Mouse (Mus musculus) gastrocnemius, adult 18-20 months (tissue): ENCODE data around the gene Armc5. TPM values are rescaled to one million over a fixed set of nuclear protein-coding genes. Genes with fewer than 3 reads are reported as not detected.

Source experiments
- DNase-seq: peaks from one replicate; pipeline ENCODE4 v3.0.0; 2021; ENCODE audit warnings: low spot score
- total RNA-seq, 2 experiments: library from RNA; stranded (reverse); gene quantifications; 2 replicates each; pipeline ENCODE4 v1.2.3; 2021

Gene Armc5
- total RNA-seq, 2 experiments from 2014 or later: 8.3 to 9.0 TPM

DNA sequence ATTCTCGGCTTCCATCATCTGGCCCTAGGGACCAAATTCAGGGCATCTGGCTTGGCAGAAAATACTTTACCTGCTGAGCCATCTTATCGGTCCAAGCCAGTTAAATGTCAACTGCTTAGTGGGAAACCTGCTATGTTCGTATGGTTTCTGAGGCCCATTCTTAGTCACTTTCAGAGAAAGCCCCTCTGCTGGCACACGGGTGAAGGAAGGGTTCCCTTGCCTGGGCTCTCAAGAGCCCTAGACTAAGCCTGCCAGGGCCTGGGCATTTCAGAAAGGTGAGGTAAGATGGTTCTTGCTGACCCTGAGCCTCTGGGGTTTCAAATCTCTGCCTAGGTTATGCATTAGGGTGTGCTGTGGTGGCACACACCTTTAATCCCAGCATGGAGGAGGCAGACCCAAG is 8.4 kb downstream of the Armc5 start:
- DNase-seq: no peak

DNA sequence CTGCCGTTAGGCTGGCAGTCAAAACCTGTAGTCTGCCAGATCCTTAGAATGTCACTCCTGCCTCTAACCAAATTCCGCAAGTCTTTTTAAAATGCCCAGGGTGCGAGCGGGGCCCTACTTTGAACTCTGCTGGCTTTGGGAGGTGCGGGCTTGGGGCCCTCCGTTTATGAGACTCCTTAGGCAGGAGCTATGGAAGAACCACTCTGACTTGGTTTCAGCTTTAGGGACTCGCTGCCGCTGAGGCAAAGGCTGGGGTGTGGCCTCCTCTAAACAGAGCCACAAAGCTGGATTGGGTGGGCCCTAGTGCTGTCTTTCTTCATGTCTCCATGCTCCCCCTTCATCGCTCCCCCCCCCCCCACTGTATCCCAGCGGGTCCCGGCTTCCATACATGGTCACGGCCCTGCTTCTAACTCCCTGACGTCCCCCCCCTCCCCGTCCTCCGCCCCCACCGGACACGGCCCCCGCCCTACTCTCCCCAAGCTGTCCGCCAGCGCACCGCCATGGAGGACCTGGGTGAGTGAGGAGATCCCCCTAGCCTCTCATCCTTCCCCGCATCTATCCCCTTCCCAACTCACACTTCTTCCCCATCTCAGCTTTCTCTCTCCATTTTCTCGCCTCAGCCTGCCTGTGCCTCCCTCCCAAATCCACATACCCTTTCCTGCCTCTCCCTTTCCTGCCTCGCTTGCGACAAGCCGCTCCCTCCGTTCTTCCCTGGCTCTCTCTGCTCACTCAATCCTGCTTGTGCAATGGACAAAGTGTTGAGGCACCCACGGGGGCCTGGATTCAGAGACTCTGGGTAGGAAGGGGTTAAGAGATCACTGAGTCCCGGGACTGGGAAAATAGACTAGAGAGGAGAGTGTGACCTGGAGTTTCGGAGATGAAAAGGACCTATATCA is 9.6 kb downstream of the Armc5 start, which contains the start of gene Tgfb1i1:
TSS of gene Tgfb1i1 (plus strand) at position 317 of the 896 bp plus-strand sequence.
- peak; percentile 56 for DNase-seq

DNA sequence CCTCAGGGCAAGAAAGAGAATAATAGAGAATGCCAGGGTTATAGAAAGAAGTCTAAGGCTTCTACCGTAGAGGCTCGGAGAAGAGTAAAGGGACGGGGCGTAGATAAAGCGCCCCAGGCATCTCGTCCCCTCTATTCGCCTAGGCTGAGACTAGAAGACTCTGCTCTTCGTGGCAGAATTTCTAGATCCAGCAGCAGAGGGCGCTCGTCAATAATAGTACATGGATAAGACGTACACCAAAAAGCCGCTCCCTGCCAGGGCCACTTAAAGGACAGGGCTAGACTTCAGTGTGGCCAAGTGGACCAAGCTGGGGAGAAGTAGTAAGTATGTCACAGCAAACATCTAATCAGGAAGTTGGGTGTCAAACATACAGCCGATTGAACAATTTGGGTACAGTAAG is 10.3 kb downstream of the Armc5 start:
- DNase-seq: peak; percentile 88

DNA sequence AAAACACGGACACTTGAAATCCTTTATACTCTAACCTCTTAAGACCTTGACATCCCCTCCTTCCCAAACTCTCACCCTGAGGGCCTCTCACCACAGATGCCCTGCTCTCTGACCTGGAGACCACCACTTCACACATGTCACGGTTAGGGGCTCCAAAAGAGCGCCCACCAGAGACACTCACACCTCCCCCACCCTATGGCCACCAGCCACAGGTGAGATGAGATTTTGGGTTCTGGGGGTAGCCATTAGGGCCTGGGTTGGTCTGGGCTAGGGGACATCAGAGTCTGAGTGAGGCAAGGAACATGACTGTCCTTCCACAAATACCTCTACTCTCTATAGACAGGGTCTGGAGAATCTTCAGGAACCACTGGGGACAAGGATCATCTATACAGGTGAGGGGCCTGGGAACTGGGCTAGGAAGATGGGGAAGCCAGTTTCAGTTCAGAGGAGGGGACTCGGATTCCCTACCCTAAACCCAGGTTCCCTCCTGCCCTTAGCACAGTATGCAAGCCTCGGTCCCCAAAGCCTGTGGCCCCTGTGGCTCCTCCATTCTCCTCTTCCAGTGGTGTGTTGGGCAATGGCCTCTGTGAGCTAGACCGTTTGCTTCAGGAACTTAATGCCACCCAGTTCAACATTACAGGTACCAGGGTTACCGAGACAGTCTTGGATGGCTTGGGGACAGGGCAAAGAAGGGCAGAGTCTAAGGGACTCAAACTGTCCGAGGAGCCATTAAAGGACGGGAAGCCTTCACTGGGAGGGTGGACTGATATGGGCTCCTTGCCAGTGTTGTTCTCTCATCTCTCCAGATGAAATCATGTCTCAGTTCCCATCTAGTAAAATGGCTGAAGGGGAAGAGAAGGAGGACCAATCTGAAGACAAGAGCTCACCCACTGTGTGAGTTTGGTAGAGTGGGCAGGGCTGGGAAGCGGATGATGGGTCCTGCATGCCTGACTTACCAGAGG is 11.2 kb downstream of the Armc5 start:
- no peak for DNase-seq

DNA sequence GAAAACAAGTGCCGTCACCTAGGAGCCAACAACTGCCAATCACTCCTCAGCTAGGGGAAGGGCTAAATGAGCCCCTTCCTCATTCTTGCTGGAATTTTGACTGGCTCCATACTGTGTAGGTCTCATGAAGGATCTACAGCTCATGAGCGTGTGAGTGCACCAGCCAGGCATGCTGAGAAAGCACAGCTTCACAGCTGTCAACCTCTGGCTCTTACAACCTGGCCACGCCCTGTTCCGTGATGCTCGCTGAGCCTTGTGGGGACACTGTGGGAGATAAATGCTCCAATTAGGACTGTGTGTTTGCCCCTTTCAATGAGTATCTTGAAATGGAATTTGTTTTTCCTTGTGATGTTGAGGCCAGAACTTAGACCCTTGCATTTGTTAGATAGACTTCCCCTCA is 12.9 kb downstream of the Armc5 start:
- DNase-seq: no peak

DNA sequence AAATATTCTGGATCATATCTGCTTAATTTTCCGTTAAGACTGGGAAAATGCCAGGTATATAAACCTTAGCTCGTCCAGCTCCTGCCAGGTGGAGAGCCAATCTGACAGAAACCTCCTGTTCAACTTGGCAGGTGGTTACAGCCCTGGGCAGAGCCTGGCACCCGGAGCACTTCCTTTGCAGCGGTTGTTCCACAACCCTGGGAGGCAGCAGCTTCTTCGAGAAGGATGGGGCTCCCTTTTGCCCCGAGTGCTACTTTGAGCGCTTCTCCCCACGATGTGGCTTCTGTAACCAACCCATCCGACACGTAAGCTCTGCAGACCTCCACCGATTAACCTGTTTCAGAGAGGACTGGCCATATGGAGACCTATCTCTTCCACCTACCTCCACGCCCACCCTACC is 14.8 kb downstream of the Armc5 start:
- no peak for DNase-seq

DNA sequence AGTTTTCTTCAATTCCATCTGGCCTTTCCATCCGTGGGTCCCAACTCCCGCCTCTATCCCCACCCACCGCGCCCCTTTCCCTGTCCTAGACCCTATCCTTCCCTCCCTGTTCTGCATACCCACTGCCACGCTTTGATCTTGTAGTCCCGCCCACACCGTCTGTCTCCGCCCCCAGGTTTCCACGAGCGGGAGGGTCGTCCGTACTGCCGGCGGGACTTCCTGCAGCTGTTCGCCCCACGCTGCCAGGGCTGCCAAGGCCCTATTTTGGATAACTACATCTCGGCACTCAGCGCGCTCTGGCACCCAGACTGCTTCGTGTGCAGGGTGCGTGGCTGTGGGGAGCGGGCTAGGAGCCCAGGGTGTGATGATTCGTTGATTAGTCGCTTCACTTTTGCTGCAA is 15.5 kb downstream of the Armc5 start:
- DNase-seq: no peak

DNA sequence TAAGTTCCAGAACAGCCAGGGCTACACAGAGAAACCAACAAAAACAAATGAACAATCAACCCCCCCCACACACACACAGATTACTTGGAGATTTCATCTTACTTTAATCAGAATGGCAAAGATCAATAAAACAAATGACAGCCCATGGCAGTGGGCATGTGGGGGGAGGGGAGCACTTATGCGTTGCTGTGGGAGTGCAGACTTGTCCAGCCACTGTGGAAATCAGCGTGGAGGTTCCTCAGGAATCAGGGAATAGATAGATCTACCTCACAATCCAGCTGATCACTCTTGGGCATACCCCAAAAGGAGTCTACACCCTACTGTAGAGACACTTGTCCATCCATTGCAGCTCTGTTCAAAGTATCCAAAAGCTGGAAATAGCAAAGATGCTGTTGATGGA is 17.8 kb downstream of the Armc5 start:
- no peak for DNase-seq

DNA sequence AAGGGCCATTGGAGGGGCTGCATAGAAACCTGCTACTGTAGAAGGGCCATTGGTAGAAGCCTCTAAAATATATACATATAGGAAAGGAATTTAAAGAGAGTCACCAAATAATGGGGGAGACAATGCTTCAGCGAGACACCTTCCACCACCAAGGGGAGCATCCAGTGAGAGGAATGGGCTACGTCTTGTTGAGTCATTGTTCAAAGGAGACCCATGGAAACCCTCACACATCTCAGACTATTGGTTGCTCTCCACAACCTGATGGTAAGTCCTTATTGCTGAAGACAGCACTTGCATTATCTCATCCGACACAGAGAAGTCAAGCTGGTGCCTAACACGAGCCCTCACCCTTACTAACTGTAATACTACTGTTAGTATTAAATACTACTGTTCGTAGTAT is 18.6 kb downstream of the Armc5 start:
- DNase-seq: no peak

DNA sequence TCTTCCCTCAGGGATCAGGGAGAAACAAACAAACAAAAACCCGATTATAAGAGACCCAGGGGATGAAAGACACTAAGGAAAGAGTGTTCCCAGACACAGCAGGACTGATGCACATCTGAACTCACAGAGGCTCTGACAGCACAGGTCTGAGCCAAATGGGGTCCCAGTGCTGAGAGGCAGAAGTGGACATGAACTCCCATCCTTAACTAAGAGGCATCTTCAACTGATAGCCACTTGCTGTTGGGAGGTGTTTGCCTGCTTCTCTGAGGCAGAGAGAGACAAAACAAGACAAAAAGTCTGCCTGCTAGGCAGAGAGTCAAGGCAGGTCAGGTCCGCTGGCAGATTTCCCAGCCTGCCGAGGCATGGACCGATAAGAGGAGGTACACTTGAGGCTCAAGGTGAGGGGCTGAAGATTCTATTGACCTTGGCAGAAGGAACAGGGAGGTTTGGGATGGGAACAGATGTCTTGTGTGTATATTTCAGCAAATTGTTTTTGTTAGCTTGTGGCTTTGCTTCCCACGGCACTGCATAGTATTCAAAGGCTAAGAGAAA is 19.7 kb downstream of the Armc5 start:
- DNase-seq: no peak

DNA sequence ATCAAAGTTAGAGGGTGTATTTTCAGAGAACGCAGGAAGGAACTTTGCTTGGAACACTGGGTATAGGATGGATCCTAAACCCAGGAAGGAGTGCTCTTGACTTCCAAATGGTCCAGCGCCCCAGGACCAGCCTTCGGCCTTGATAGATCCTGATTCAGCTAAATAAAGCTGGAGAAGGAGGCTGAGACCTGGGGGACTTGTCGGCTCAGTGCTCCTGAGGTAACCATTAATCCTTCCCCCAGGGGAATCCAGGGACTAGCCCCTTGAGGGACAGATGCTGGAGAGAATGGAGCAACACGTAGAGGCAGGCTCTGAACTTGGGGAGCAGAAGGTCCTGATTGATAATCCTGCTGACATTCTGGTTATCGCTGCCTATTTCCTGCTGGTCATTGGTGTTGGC is 28.3 kb downstream of the Armc5 start, which contains the start of gene Slc5a2:
TSS of gene Slc5a2 (plus strand) at position 247 of the 400 bp plus-strand sequence.
- no peak for DNase-seq

DNA sequence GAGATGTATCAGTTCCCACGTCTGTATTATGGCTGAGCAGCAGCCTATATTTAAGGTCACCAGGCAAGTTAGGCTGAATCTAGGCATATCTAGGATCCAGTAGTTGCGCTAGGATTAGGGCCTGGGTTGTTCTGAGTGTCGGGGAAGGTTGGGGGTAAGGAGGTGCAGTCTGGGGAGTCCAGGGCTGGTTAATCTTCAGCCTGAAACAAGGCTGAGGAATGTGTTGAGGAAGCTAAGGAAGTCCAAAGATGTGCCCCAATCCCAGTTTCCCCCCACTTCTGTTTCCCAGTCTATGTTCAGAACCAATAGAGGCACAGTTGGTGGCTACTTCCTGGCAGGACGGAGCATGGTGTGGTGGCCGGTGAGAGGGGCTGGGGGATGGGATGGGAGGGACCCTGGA is 28.9 kb downstream of the Armc5 start:
- no peak for DNase-seq

DNA sequence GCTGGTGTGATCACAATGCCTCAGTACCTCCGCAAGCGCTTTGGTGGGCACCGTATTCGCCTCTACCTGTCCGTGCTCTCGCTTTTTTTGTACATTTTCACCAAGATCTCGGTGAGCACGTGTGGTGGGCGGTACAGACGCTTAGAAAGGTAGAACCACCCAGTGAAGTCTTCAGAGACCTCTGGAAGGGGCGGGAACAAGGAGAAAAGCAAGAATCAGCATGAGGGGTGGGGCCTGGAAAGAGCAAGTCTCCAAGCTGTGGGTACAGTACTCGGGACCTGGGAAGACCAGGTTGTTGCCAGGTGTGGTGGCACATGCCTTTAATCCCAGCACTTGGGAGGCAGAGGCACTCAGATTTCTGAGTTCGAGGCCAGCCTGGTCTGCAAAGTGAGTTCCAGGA is 30.2 kb downstream of the Armc5 start:
- no peak for DNase-seq

DNA sequence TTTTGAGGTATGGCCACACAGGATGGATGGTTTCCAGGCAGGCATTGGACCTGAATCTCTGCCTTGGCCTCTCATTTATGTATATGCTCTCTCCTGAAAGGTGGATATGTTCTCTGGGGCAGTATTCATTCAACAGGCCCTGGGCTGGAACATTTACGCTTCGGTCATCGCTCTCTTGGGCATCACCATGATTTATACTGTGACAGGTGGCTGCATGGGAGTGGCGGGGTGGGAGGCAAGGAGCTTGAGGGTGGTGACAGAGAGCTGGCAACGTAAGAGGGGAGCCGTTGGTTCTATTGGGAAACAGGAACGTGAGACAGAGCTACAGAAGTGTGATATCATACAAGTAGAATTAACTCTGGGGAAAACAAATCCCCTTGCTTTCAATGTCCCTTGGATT is 30.7 kb downstream of the Armc5 start:
- DNase-seq: peak; percentile 42

DNA sequence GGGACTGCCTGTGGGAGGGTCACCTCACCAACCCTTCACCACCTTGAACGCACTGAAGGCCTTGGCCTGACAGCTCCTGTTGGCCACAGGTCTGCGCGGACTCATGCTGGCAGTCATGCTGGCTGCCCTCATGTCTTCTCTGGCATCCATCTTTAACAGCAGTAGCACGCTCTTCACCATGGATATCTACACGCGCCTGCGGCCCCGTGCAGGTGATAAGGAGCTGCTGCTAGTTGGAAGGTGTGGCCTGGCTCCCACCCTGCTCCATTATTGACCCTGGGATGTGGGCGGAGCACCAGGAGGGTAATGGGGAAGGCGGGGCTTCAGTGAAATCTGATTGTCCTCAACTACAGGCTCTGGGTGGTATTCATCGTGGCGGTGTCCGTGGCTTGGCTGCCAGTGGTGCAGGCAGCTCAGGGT is 33.3 kb downstream of the Armc5 start:
- DNase-seq: no peak

DNA sequence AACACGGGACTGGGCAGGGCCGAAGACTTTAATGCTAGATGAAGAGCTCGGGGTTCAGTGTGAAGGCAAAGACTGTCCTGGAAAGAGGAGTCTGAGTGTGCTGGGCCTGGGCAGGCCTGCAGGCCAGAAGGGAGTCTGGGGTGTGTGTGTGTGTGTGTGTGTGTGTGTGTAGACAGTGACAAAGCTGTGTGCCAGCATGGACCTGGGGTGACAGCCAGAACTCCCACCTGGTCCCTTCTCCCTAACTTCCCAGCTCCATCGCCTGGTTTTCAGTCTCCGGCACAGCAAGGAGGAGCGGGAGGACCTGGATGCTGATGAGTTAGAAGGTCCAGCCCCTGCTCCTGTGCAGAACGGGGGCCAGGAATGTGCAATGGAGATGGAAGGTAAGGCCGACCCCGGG is 34.4 kb downstream of the Armc5 start:
- no peak for DNase-seq

DNA sequence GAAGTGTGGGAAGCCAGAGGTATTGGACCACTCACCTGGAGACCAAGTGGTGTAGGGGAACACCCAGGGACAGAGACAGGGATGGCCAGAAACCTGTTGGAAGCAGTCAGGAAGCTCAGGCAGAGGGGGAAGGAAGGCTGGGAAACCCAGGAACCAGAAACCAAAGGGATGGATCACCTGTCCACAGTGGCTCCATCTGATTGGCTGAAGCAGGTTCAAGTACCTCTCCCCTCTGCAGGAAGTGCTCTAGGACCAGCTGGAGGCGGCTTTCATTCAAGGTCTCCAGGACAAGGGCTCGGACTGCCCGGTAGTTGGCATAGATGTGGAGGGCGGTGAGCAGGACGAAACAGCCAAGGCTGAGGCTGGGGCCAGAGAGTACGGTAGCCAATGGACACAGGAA is 38.9 kb downstream of the Armc5 start:
- DNase-seq: no peak

DNA sequence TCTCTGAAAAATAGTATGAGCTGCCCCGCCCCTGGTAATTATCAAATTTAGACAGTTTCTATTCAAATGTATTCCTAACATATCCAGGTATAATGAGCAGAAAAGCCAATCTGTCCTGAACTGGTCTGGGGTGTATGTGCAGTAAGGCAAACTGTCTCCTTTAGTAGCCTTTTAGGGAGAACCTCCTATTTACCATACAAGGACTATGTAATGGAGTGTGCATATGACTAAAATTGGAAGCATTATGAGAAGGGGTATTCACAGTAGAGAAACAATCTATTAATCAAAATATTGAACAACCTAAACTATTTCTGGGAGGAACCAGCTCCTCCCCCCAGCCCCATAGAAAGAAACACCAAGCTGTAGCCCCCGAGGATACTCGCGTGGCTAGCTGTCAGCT is 42.6 kb downstream of the Armc5 start:
- DNase-seq: no peak

DNA sequence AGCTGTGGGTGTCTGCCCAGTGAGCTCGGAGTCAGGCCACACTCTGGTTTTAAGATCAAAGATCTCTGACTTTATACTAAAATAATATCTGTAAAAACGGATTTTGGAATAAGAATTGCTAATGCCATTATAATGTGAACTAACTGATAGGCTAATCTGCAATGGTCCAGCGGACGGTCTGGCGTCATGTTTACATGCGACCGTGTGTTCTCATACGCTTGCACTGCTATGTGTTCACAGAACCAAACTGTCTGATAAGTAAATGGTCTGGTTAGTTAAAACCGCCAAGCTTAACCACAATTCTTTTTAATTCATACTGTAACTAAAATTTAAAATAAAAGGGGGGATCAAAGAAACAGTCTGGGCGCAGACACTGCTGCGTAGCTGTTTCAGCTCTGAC is 44.6 kb downstream of the Armc5 start:
- DNase-seq: no peak

DNA sequence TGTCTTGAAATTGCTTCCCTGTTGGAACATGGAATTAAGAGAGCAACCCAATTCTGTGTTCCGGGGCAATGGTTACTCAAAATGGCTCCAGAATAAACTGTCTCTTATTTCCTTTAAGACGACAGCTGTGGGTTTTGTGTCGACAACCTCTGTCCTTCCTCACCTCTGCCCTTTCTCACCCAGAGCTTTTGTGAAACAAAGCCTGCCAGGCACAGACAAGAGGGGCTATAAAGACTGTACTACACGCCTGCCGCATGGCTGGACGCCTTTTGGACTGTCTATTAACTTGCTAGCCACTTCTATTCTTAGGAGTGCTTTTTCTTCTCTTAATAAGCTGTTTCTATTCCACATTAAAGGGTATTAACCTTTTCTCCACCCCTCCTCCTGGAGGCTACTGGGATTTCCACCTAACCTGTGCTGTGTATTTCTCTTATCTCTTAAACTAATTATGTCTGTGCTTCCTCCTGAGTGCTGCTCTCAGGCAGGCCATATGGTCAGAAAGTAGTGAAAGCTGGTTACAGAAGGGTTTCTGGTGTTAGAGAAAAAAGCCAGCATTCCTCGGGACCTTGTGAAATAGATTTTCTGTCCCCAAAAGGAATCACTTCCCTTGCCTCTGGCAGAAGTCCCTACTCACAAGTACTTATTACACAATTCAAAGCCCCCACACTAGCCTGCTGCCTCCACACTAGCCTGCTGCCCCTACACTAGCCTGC is 45.5 kb downstream of the Armc5 start:
- no peak for DNase-seq

DNA sequence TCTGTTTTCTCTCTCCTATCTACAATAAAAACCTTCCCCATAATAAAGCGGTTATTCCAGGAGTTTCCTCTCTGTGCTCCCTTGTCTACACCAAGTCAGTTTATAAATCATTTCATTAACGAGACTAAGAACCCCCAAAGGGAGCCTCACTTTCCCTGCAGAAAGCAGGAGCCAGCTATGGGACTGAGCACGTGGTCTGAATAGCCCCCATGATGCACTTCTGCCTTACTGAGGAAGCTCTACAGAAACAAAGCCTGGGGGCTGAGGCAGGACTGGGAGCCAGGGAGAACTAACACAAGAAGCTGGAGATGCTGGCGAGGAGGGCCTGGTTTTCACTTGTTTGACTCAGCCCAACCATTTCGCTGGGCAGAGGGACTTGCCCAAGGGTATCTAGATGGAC is 46.9 kb downstream of the Armc5 start:
- DNase-seq: no peak
